Mouse (Mus musculus) right cerebral cortex, postnatal 36 days (tissue): ENCODE measurements around the gene Gsta2.
"Not testable (repeated sequence)": the region's sequence is repeated elsewhere in the genome, so short reads cannot be mapped to it uniquely, and the experiment has no call there.

Experiments
- DNase-seq, 2 experiments: peaks; one replicate each; pipeline ENCODE4 v3.0.0; 2022; ENCODE audit warnings: low spot score in 2 of 2, mixed read lengths in 1 of 2

Gsta2 gene

GRCm38 (mm10) chr9:78308122-78308521 is 47.5 kb downstream of the Gsta2 start:
- DNase-seq, result not testable (repeated sequence)

DNA sequence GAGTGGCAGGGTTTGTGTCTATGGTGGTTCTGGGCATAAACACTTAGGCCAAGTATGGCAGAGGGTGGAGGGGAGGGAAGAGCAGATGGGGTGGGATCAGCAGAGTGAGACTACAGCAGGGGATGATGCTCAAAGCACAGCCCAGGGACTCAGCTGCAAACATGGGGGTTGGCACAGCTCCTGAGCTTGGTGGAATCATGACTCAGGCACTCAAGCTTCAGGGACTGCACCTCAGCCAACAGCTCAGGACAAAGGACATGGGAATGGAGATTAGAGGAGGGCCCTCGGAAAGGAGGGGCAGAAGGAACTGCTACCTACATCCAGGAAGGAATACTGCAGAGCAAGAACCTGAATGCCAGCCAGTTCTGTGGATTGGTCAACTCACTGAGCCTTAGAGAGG is 56.4 kb downstream of the Gsta2 start:
- DNase-seq, result not testable (repeated sequence)

DNA sequence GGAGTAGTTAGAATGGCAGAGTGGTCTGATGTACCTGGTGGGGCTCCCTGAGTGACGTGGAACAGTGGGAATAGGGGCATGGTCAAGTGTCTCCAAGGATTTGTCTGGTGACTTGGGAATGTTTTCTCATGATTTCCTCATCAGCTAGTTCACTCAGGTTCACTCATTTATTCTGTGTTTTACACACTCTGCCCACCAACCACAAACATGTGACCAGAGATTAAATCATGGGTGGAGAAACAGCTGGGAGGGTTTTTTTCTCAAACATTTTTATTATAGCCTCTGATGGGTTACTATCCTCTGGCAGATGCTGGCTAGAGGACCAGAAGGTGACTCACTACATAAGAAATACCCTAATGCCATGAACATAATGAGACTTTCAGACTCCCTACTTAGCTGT is 57.4 kb downstream of the Gsta2 start:
- DNase-seq, result no peak

DNA sequence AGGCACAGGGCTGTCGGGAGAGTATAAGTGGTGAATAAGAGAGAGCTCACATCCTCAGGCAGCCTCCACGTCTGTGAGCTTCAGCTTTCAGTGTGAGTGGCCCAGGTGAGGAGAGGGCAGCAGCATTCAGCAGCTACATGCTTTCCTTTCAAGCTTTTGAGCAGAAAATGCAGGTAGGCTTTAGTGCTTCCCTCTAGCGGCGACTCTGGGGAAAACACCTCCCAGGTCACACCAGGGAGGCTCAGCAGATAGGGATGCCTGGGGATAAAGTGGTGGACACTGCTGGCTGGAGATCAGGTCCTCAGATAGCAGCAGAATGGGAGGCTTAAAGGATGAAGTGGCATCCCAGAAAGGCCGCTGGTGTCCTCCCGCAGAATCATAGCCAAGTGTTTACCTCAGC is 59.5 kb downstream of the Gsta2 start:
- peak in 1 of 2 experiments; percentile 2 for DNase-seq

GRCm38 (mm10) chr9:78294781-78295180 is 60.8 kb downstream of the Gsta2 start:
- not testable (repeated sequence) for DNase-seq

DNA sequence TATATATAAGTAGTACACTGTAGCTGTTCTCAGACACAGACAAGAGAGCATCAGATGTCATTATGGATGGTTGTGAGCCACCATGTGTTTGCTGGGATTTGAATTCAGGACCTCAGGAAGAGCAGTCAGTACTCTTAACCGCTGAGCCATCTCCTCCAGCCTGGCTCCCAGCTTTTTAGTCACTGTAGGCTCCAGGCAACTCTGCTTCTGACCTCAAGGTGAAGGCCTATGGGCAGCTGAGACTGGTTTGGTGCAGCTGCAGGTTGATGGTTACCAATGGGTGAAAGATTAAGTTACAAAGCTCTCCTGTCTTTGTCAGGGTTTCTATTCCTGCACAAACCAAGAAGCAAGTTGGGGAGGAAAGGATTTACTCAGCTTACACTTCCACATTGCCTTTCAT is 61.9 kb downstream of the Gsta2 start:
- DNase-seq, result not testable (repeated sequence)

- DNase-seq, result not testable (repeated sequence)
Observed at GRCm38 (mm10) chr9:78292462-78292861, 63.1 kb downstream of the Gsta2 start.

- DNase-seq, result not testable (repeated sequence)
Observed at GRCm38 (mm10) chr9:78289723-78290122, 65.9 kb downstream of the Gsta2 start, which contains the start of gene Gm10639. TSS of gene Gm10639 (plus strand) at chr9:78289923.

- DNase-seq, result not testable (repeated sequence)
Observed at GRCm38 (mm10) chr9:78289063-78289462, 66.5 kb downstream of the Gsta2 start.

DNA sequence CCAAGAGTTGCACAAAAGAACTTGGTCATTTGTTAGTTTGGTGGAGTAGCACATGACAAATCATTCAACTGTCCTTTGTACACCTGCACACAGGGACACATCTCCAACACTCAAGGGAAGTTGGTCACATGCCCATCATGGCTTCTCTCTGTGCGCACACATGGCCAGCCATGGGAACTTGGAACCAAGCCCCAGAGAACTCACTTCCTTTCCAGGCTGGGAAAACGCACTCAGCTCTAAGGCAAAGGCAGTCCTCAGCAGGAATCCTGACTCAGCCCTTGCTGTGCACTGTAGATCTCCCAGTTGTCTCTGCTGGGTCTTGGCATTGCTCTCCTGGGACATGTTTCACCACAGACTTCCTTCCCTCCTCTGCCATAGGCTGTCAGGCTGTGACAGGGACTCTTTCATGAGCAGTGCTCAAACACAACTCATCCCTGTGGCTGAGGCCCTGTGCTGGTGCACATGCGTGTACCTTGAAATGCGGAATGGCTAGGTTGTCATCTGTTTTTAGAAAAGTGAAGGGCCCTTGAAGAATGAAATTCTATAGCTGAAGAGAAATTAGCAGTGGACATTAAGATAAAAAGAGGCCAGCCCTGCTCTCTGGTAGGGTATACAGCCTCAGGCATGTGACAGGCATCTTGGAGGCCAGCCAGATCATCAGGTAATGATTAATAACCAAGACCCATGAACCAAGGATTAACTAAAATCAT is 73.4 kb downstream of the Gsta2 start:
- not testable (repeated sequence) for DNase-seq
